ENCODE assay signal across 25 mouse cellular contexts in genomic region chr3:146197785-146198184, GRCm38 (mm10). TPM values are rescaled to one million over a fixed set of nuclear protein-coding genes. Genes with fewer than 3 reads are reported as not detected.
DNase-seq lines count a peak whose midpoint lies in the region; ATAC-seq and TF ChIP-seq lines count a peak whose summit lies in the region.
"Had no signal": no experiment of that assay in that cellular context is flagged by ENCODE, and none has a peak within 500 bp of the region (broad histone marks: within the 10 kb centered on the region; RNA-seq: fewer than 3 reads in every experiment).

No protein-coding gene starts in this region.

- no peaks in the 10 kb centered on the region for H3K27me3 ChIP-seq in heart, embryonic 10.5 days (ENCODE audit: insufficient read depth, poor library complexity, severe bottlenecking)
- no peaks in the 10 kb centered on the region for H3K27me3 ChIP-seq in heart, adult 2 months (ENCODE audit: control insufficient read depth, insufficient read depth, low read length)
- no peaks in the 10 kb centered on the region for H3K27me3 ChIP-seq in heart, embryonic 13.5 days (replicated peaks)
- H3K27me3 ChIP-seq in heart, embryonic 16.5 days (ENCODE audit: control insufficient read depth, insufficient read depth, low read length) = no peaks in the 10 kb centered on the region
- H3K27me3 ChIP-seq in midbrain, embryonic 10.5 days (ENCODE audit: low read depth, poor library complexity, severe bottlenecking) = no peaks in the 10 kb centered on the region
- H3K27me3 ChIP-seq: embryonic facial prominence, embryonic 12.5 days; embryonic facial prominence, embryonic 15.5 days; hindbrain, embryonic 15.5 days had no signal

- no peak for ATAC-seq in heart, embryonic 13.5 days (ENCODE audit: extremely low read depth, insufficient number of reproducible peaks, low FRiP score, low TSS enrichment)
- ATAC-seq in heart, embryonic 16.5 days (replicated peaks; ENCODE audit: extremely low read depth, insufficient read depth, low FRiP score) = peak; percentile 56
- ATAC-seq: activated CD4-positive, CD25-positive, alpha-beta regulatory T cell, adult 4 months; forebrain, embryonic 14.5 days; forebrain, postnatal 0 days had no signal

- H3K36me3 ChIP-seq in heart, embryonic 10.5 days = no peaks in the 10 kb centered on the region
- H3K36me3 ChIP-seq in heart, adult 2 months (ENCODE audit: control insufficient read depth, insufficient read depth, low read length) = no peaks in the 10 kb centered on the region
- H3K36me3 ChIP-seq in heart, embryonic 13.5 days = no peaks in the 10 kb centered on the region
- H3K36me3 ChIP-seq in heart, embryonic 16.5 days (ENCODE audit: control insufficient read depth, insufficient read depth) = no peaks in the 10 kb centered on the region
- no peaks in the 10 kb centered on the region for H3K36me3 ChIP-seq in midbrain, embryonic 10.5 days
- H3K36me3 ChIP-seq: embryonic facial prominence, embryonic 12.5 days; embryonic facial prominence, embryonic 15.5 days; hindbrain, embryonic 12.5 days; hindbrain, embryonic 15.5 days had no signal

- TF ChIP-seq CTCF in heart, adult 2 months (IDR thresholded peaks at IDR 0.05) = no peak

- peak overlapping the region; percentile 4; the same call in 1 of the 2 replicates for H3K4me2 ChIP-seq in heart, embryonic 13.5 days
- peak overlapping the region; percentile 33 for H3K4me2 ChIP-seq in heart, embryonic 16.5 days (ENCODE audit: low read depth, low read length)
- H3K4me2 ChIP-seq: embryonic facial prominence, embryonic 12.5 days; embryonic facial prominence, embryonic 15.5 days; hindbrain, embryonic 12.5 days; hindbrain, embryonic 15.5 days had no signal

- no peak overlapping the region for H3K4me3 ChIP-seq in heart, embryonic 10.5 days
- H3K4me3 ChIP-seq in heart, adult 2 months = no peak overlapping the region
- H3K4me3 ChIP-seq in heart, embryonic 13.5 days = no peak overlapping the region
- no peak overlapping the region for H3K4me3 ChIP-seq in heart, embryonic 16.5 days (ENCODE audit: low read length)
- H3K4me3 ChIP-seq in midbrain, embryonic 10.5 days = no peak overlapping the region
- H3K4me3 ChIP-seq: embryonic facial prominence, embryonic 12.5 days; embryonic facial prominence, embryonic 15.5 days; gastrocnemius, adult 2 months; hindbrain, embryonic 12.5 days; hindbrain, embryonic 15.5 days had no signal

- no peak for TF ChIP-seq POLR2A in heart, adult 2 months (IDR thresholded peaks at IDR 0.05; ENCODE audit: insufficient read depth, low read depth, low read length)

- peak overlapping the region; percentile 73 for H3K27ac ChIP-seq in heart, embryonic 10.5 days
- no peak overlapping the region for H3K27ac ChIP-seq in heart, adult 2 months
- H3K27ac ChIP-seq in heart, embryonic 13.5 days (replicated peaks) = peak overlapping the region; percentile 79
- peak overlapping the region; percentile 89 for H3K27ac ChIP-seq in heart, embryonic 16.5 days (ENCODE audit: low read length)
- H3K27ac ChIP-seq in midbrain, embryonic 10.5 days (replicated peaks) = no peak overlapping the region
- H3K27ac ChIP-seq: embryonic facial prominence, embryonic 12.5 days; embryonic facial prominence, embryonic 15.5 days; gastrocnemius, adult 2 months; hindbrain, embryonic 12.5 days; hindbrain, embryonic 15.5 days had no signal

- TF ChIP-seq EP300 in heart, adult 2 months (IDR thresholded peaks at IDR 0.05; ENCODE audit: insufficient read depth, low read depth, low read length) = no peak

- H3K9ac ChIP-seq in heart, adult 2 months (ENCODE audit: low read depth, low read length) = no peak overlapping the region
- no peak overlapping the region for H3K9ac ChIP-seq in heart, embryonic 13.5 days
- no peak overlapping the region for H3K9ac ChIP-seq in heart, embryonic 16.5 days (ENCODE audit: low read length)
- H3K9ac ChIP-seq: embryonic facial prominence, embryonic 12.5 days; embryonic facial prominence, embryonic 15.5 days; forebrain, postnatal 0 days; hindbrain, embryonic 12.5 days; hindbrain, embryonic 15.5 days had no signal

- 53% methylated on average over 12 of the region's 12 CpGs for WGBS in heart, embryonic 10.5 days
- WGBS in heart, adult 2 months = 60% methylated on average over 12 of the region's 12 CpGs
- WGBS in heart, embryonic 13.5 days = 48% methylated on average over 12 of the region's 12 CpGs
- WGBS in heart, embryonic 16.5 days = 48% methylated on average over 12 of the region's 12 CpGs
- WGBS in midbrain, embryonic 10.5 days = 88% methylated on average over 12 of the region's 12 CpGs

- H3K79me2 ChIP-seq in heart, adult 2 months (replicated peaks; ENCODE audit: control insufficient read depth, insufficient read depth, low read length) = no peaks in the 10 kb centered on the region

- no peak for DNase-seq in heart, embryonic 10.5 days (ENCODE audit: low spot score)
- DNase-seq in heart, adult 2 months = no peak
- DNase-seq in heart, adult 9 months (ENCODE audit: low spot score in 2 of 2) = no peak
- DNase-seq in heart, adult 11 months = no peak
- DNase-seq in heart, postnatal 10 days = peak; percentile 30 to 31
- no peak for DNase-seq in midbrain, embryonic 10.5 days (ENCODE audit: low spot score)
- DNase-seq: adrenal gland, postnatal 10 days; adrenal gland, postnatal 36 days; cerebellum, adult 2 months; cerebellum, adult 9-11 months; cerebellum, postnatal 25 days; forebrain, postnatal 0 days; gastrocnemius, adult 2 months; gastrocnemius, postnatal 14 days had no signal

- no peaks in the 10 kb centered on the region for H3K9me3 ChIP-seq in heart, embryonic 10.5 days
- H3K9me3 ChIP-seq in heart, embryonic 13.5 days = no peaks in the 10 kb centered on the region
- no peaks in the 10 kb centered on the region for H3K9me3 ChIP-seq in heart, embryonic 16.5 days (replicated peaks; ENCODE audit: control insufficient read depth, low read length)
- no peaks in the 10 kb centered on the region for H3K9me3 ChIP-seq in midbrain, embryonic 10.5 days (replicated peaks)
- H3K9me3 ChIP-seq: embryonic facial prominence, embryonic 12.5 days; embryonic facial prominence, embryonic 15.5 days; hindbrain, embryonic 12.5 days; hindbrain, embryonic 15.5 days had no signal

- peaks cover 41% of the 10 kb centered on the region for H3K4me1 ChIP-seq in heart, embryonic 10.5 days
- H3K4me1 ChIP-seq in heart, adult 2 months (ENCODE audit: control insufficient read depth, insufficient read depth, low read length) = peaks cover 2% of the 10 kb centered on the region
- H3K4me1 ChIP-seq in heart, embryonic 13.5 days = peaks cover 43% of the 10 kb centered on the region
- H3K4me1 ChIP-seq in heart, embryonic 16.5 days (ENCODE audit: control insufficient read depth, insufficient read depth, low read length) = peaks cover 13% of the 10 kb centered on the region
- H3K4me1 ChIP-seq in midbrain, embryonic 10.5 days = peaks cover 17% of the 10 kb centered on the region
- H3K4me1 ChIP-seq: embryonic facial prominence, embryonic 12.5 days; embryonic facial prominence, embryonic 15.5 days; hindbrain, embryonic 12.5 days had no signal

- intact Hi-C loops in heart, adult 2 months (cut with DNase I) = no loop called here
- intact Hi-C loops in heart, postnatal 10 days (cut with DNase I) = no loop called here

RNA-seq across cellular contexts. Expression of gene Lpar3, which starts 23.0 kb away (rescaled TPM):
- 27.0 and 50.0 TPM in 2 replicates for polyA plus RNA-seq in heart, embryonic 10.5 days (2016; fragmentation: Nextera tagmentation; extraction: Ambion mirVana)
- under 1 TPM; 0.10 to 0.32 TPM for total RNA-seq in heart, adult 2 months (2021)
- polyA plus RNA-seq in heart, adult 2 months (2012; rRNA removed) = 0.68 and 1.2 TPM in 2 replicates
- 44.7 and 49.7 TPM in 2 replicates for polyA plus RNA-seq in heart, embryonic 13.5 days (2015; fragmentation: Nextera tagmentation; extraction: Ambion mirVana)
- polyA plus RNA-seq in heart, embryonic 16.5 days (2015; fragmentation: Nextera tagmentation; extraction: Ambion mirVana) = 36.0 and 43.7 TPM in 2 replicates
- total RNA-seq in heart, postnatal 10 days (2021) = 1 to 10 TPM; 3.0 TPM
- 0.46 and 0.47 TPM in 2 replicates for polyA plus RNA-seq in midbrain, embryonic 10.5 days (2016; fragmentation: Nextera tagmentation; extraction: Ambion mirVana)
- total RNA-seq: common myeloid progenitor, adult 5-6 weeks; hematopoietic stem cell, adult 5-6 weeks had no signal
- polyA plus RNA-seq: activated CD4-positive, CD25-positive, alpha-beta regulatory T cell, adult 4 months had no signal

RNA-seq across cellular contexts. Expression of gene Mcoln2, which starts 48.2 kb away (rescaled TPM):
- 0.18 and 0.44 TPM in 2 replicates for polyA plus RNA-seq in heart, embryonic 10.5 days (2016; fragmentation: Nextera tagmentation; extraction: Ambion mirVana)
- under 1 TPM in 1 of 2 experiments, not detected in 1; 0.18 TPM for total RNA-seq in heart, adult 2 months (2021)
- 0.41 TPM in 1 of 2 replicates, not detected in the other for polyA plus RNA-seq in heart, adult 2 months (2012; rRNA removed)
- 0.42 and 0.57 TPM in 2 replicates for polyA plus RNA-seq in heart, embryonic 13.5 days (2015; fragmentation: Nextera tagmentation; extraction: Ambion mirVana)
- polyA plus RNA-seq in heart, embryonic 16.5 days (2015; fragmentation: Nextera tagmentation; extraction: Ambion mirVana) = 0.97 and 3.2 TPM in 2 replicates
- total RNA-seq in heart, postnatal 10 days (2021) = under 1 TPM; 0.29 to 0.72 TPM
- polyA plus RNA-seq in midbrain, embryonic 10.5 days (2016; fragmentation: Nextera tagmentation; extraction: Ambion mirVana) = 0.20 and 0.29 TPM in 2 replicates
- total RNA-seq: adrenal gland, postnatal 36 days had no signal
- polyA plus RNA-seq: frontal cortex, adult 2 months had no signal

Comparison
In these comparisons a context has a peak if more than half of its experiments do, and no peak if none do; other contexts are left out.
1. DNase-seq: peak in heart, postnatal 10 days (2 of 2); none in heart, embryonic 10.5 days (single experiment), heart, adult 2 months (0 of 2), heart, adult 9 months (0 of 2), heart, adult 11 months (single experiment) and midbrain, embryonic 10.5 days (single experiment).
2. H3K27ac ChIP-seq: peak in heart, embryonic 10.5 days (single experiment), heart, embryonic 13.5 days (single experiment) and heart, embryonic 16.5 days (single experiment); none in heart, adult 2 months (single experiment) and midbrain, embryonic 10.5 days (single experiment).
3. RNA of gene Lpar3, which starts 23.0 kb away (polyA plus RNA-seq): 44.7 to 49.7 TPM in heart, embryonic 13.5 days, 36.0 to 43.7 TPM in heart, embryonic 16.5 days and 27.0 to 50.0 TPM in heart, embryonic 10.5 days; 0.68 to 1.2 TPM in heart, adult 2 months and 0.46 to 0.47 TPM in midbrain, embryonic 10.5 days; every median in the first group is over 10 times any median in the second.